18 mouse cellular contexts compared by ENCODE assay signal in the genomic region with DNA sequence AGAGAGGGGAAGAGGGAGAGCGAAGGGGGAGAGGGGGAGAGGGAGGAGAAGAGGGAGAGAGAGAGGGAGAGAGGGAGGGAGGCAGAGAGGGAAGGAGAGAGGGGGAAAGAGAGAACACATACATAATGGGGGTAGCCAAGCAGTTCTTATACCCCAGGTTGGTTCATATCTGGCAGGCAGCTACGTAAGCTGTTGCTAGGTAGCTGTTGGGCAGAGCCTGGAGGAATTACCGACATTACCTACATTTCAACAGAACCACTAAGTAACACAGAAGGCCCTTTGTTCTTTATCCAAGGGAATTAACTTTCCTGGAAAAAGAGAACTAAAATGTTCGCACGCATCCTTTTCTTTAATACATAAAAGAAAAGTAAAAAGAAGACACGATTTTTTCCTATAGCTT.
DNase-seq lines count a peak whose midpoint lies in the region; ATAC-seq lines count a peak whose summit lies in the region.
"Had no signal": no experiment of that assay in that cellular context is flagged by ENCODE, and none has a peak within 500 bp of the region (broad histone marks: within the 10 kb centered on the region; RNA-seq: fewer than 3 reads in every experiment).

No protein-coding gene starts in this region.

- peaks cover 43% of the 10 kb centered on the region for H3K4me1 ChIP-seq in forebrain, embryonic 10.5 days
- peaks cover 27% of the 10 kb centered on the region for H3K4me1 ChIP-seq in forebrain, embryonic 12.5 days
- H3K4me1 ChIP-seq in hindbrain, embryonic 10.5 days (replicated peaks): peaks cover 53% of the 10 kb centered on the region
- no peaks in the 10 kb centered on the region for H3K4me1 ChIP-seq in hindbrain, embryonic 11.5 days (replicated peaks; ENCODE audit: control insufficient read depth, insufficient read depth, low read length)
- peaks cover 7% of the 10 kb centered on the region for H3K4me1 ChIP-seq in midbrain, embryonic 14.5 days (ENCODE audit: control insufficient read depth, insufficient read depth, low read length)
- peaks cover 38% of the 10 kb centered on the region for H3K4me1 ChIP-seq in midbrain, embryonic 10.5 days
- H3K4me1 ChIP-seq in kidney, embryonic 15.5 days: peaks cover 29% of the 10 kb centered on the region

- peaks cover 3% of the 10 kb centered on the region; the same call in 1 of the 2 replicates for H3K36me3 ChIP-seq in forebrain, embryonic 10.5 days (replicated peaks)
- H3K36me3 ChIP-seq in forebrain, embryonic 12.5 days (replicated peaks): no peaks in the 10 kb centered on the region
- peaks cover 6% of the 10 kb centered on the region for H3K36me3 ChIP-seq in hindbrain, embryonic 10.5 days
- no peaks in the 10 kb centered on the region for H3K36me3 ChIP-seq in hindbrain, embryonic 11.5 days (ENCODE audit: control insufficient read depth, insufficient read depth, low read length)
- H3K36me3 ChIP-seq in midbrain, embryonic 14.5 days (ENCODE audit: control insufficient read depth, insufficient read depth, low read length): no peaks in the 10 kb centered on the region
- H3K36me3 ChIP-seq in midbrain, embryonic 10.5 days: peaks cover 7% of the 10 kb centered on the region; the same call in 1 of the 2 replicates
- no peaks in the 10 kb centered on the region for H3K36me3 ChIP-seq in kidney, embryonic 15.5 days
- H3K36me3 ChIP-seq: G1E; neural tube, embryonic 15.5 days had no signal

- H3K27ac ChIP-seq in forebrain, embryonic 10.5 days: peak overlapping the region; percentile 67; the same call in 1 of the 2 replicates
- no peak overlapping the region for H3K27ac ChIP-seq in forebrain, embryonic 12.5 days
- peak overlapping the region; percentile 59 for H3K27ac ChIP-seq in hindbrain, embryonic 10.5 days
- H3K27ac ChIP-seq in hindbrain, embryonic 11.5 days (ENCODE audit: low read depth, low read length): no peak overlapping the region
- 0 out of 2 replicates have a peak overlapping the region, but pooled peaks have one; percentile 13 for H3K27ac ChIP-seq in midbrain, embryonic 14.5 days (replicated peaks; ENCODE audit: low read depth, low read length)
- no peak overlapping the region for H3K27ac ChIP-seq in midbrain, embryonic 10.5 days (replicated peaks)
- no peak overlapping the region for H3K27ac ChIP-seq in kidney, embryonic 15.5 days
- H3K27ac ChIP-seq: neural tube, embryonic 15.5 days; stomach, postnatal 0 days had no signal

- 70% methylated on average over 6 of the region's 6 CpGs for WGBS in forebrain, embryonic 10.5 days
- WGBS in forebrain, embryonic 12.5 days: 53% methylated on average over 6 of the region's 6 CpGs
- WGBS in hindbrain, embryonic 10.5 days: 77% methylated on average over 6 of the region's 6 CpGs
- WGBS in hindbrain, embryonic 11.5 days: 82% methylated on average over 6 of the region's 6 CpGs
- 47% methylated on average over 6 of the region's 6 CpGs for WGBS in midbrain, embryonic 14.5 days
- 74% methylated on average over 6 of the region's 6 CpGs for WGBS in midbrain, embryonic 10.5 days
- 86% methylated on average over 6 of the region's 6 CpGs for WGBS in kidney, embryonic 15.5 days

- H3K27me3 ChIP-seq in forebrain, embryonic 10.5 days (ENCODE audit: poor library complexity, severe bottlenecking): no peaks in the 10 kb centered on the region
- H3K27me3 ChIP-seq in forebrain, embryonic 12.5 days: no peaks in the 10 kb centered on the region
- H3K27me3 ChIP-seq in hindbrain, embryonic 10.5 days (ENCODE audit: insufficient read depth, poor library complexity, severe bottlenecking): no peaks in the 10 kb centered on the region
- no peaks in the 10 kb centered on the region for H3K27me3 ChIP-seq in hindbrain, embryonic 11.5 days (ENCODE audit: control insufficient read depth, insufficient read depth, low read length)
- no peaks in the 10 kb centered on the region for H3K27me3 ChIP-seq in midbrain, embryonic 14.5 days (ENCODE audit: control insufficient read depth, insufficient read depth, low read length)
- H3K27me3 ChIP-seq in midbrain, embryonic 10.5 days (ENCODE audit: low read depth, poor library complexity, severe bottlenecking): no peaks in the 10 kb centered on the region
- H3K27me3 ChIP-seq in kidney, embryonic 15.5 days: no peaks in the 10 kb centered on the region
- H3K27me3 ChIP-seq: neural tube, embryonic 15.5 days had no signal

- no peak overlapping the region for H3K9ac ChIP-seq in forebrain, embryonic 12.5 days
- H3K9ac ChIP-seq in hindbrain, embryonic 11.5 days (ENCODE audit: low read depth, low read length): no peak overlapping the region
- no peak overlapping the region for H3K9ac ChIP-seq in midbrain, embryonic 14.5 days (replicated peaks; ENCODE audit: low read length)
- no peak overlapping the region for H3K9ac ChIP-seq in kidney, embryonic 15.5 days
- H3K9ac ChIP-seq: neural tube, embryonic 15.5 days had no signal

- H3K4me3 ChIP-seq in forebrain, embryonic 10.5 days: no peak overlapping the region
- no peak overlapping the region for H3K4me3 ChIP-seq in forebrain, embryonic 12.5 days (replicated peaks)
- H3K4me3 ChIP-seq in hindbrain, embryonic 10.5 days: no peak overlapping the region
- no peak overlapping the region for H3K4me3 ChIP-seq in hindbrain, embryonic 11.5 days (ENCODE audit: low read depth, low read length)
- no peak overlapping the region for H3K4me3 ChIP-seq in midbrain, embryonic 14.5 days (replicated peaks; ENCODE audit: low read depth, low read length)
- H3K4me3 ChIP-seq in midbrain, embryonic 10.5 days: no peak overlapping the region
- H3K4me3 ChIP-seq in kidney, embryonic 15.5 days (replicated peaks): no peak overlapping the region
- H3K4me3 ChIP-seq: myocyte; neural tube, embryonic 15.5 days had no signal

- H3K9me3 ChIP-seq in forebrain, embryonic 10.5 days: no peaks in the 10 kb centered on the region
- H3K9me3 ChIP-seq in forebrain, embryonic 12.5 days: no peaks in the 10 kb centered on the region
- peaks cover 8% of the 10 kb centered on the region; the same call in 1 of the 2 replicates for H3K9me3 ChIP-seq in hindbrain, embryonic 10.5 days
- H3K9me3 ChIP-seq in hindbrain, embryonic 11.5 days (ENCODE audit: control insufficient read depth, low read length): no peaks in the 10 kb centered on the region
- no peaks in the 10 kb centered on the region for H3K9me3 ChIP-seq in midbrain, embryonic 14.5 days (ENCODE audit: control insufficient read depth, low read length)
- 0 out of 2 replicates have a peak, but pooled peaks cover 4% of the 10 kb centered on the region for H3K9me3 ChIP-seq in midbrain, embryonic 10.5 days (replicated peaks)
- H3K9me3 ChIP-seq in kidney, embryonic 15.5 days (replicated peaks): no peaks in the 10 kb centered on the region
- H3K9me3 ChIP-seq: G1E; neural tube, embryonic 15.5 days had no signal

- no peak for ATAC-seq in forebrain, embryonic 12.5 days (ENCODE audit: low FRiP score)
- no peak for ATAC-seq in hindbrain, embryonic 11.5 days (ENCODE audit: low FRiP score)
- no peak for ATAC-seq in midbrain, embryonic 14.5 days (ENCODE audit: low FRiP score, low TSS enrichment)
- no peak for ATAC-seq in granulocyte monocyte progenitor cell, adult 5-6 weeks (replicated peaks; ENCODE audit: poor library complexity, severe bottlenecking)
- ATAC-seq in kidney, embryonic 15.5 days (replicated peaks; ENCODE audit: low FRiP score): no peak
- ATAC-seq: CD4-positive, CD25-positive, alpha-beta regulatory T cell, adult 4 months had no signal

- H3K4me2 ChIP-seq in forebrain, embryonic 12.5 days: no peak overlapping the region
- no peak overlapping the region for H3K4me2 ChIP-seq in hindbrain, embryonic 11.5 days (replicated peaks; ENCODE audit: low read depth, low read length)
- H3K4me2 ChIP-seq in midbrain, embryonic 14.5 days (ENCODE audit: low read length): no peak overlapping the region
- H3K4me2 ChIP-seq in kidney, embryonic 15.5 days: no peak overlapping the region
- H3K4me2 ChIP-seq: liver, embryonic 11.5 days; neural tube, embryonic 15.5 days had no signal

- no peak for DNase-seq in forebrain, embryonic 10.5 days (ENCODE audit: extremely low spot score, low spot score)
- no peak for DNase-seq in hindbrain, embryonic 10.5 days (ENCODE audit: low spot score)
- DNase-seq in hindbrain, embryonic 11.5 days (ENCODE audit: low spot score): no peak
- DNase-seq in midbrain, embryonic 14.5 days: peak; percentile 60
- DNase-seq in midbrain, embryonic 10.5 days (ENCODE audit: low spot score): no peak
- DNase-seq: cerebellum, postnatal 10 days; heart, adult 11 months; heart, postnatal 36 days; lung, postnatal 10 days had no signal

Comparison
In these comparisons a context has a peak if more than half of its experiments do, and no peak if none do; other contexts are left out.
1. H3K27ac ChIP-seq: peak in forebrain, embryonic 10.5 days (single experiment), hindbrain, embryonic 10.5 days (single experiment) and midbrain, embryonic 14.5 days (single experiment); none in forebrain, embryonic 12.5 days (single experiment), hindbrain, embryonic 11.5 days (single experiment), midbrain, embryonic 10.5 days (single experiment) and kidney, embryonic 15.5 days (single experiment).